Mouse (Mus musculus) stomach, embryonic 15.5 days (tissue): ENCODE data around the gene Pappa2. TPM values are rescaled to one million over a fixed set of nuclear protein-coding genes. Genes with fewer than 3 reads are reported as not detected.

Source experiments
- ATAC-seq: fragments of 200-750 bp; cut with Nextera tagmentation; 2 replicates; pipeline ENCODE4 v1.8.0; 2017; ENCODE audit warnings: low read depth, moderate number of reproducible peaks, moderate TSS enrichment; ENCODE audit not compliant: insufficient read depth, low FRiP score
- H3K27ac ChIP-seq: fragments of 300-500 bp; sonication (generic); 2 replicates; pipeline ENCODE4 v1.5.1; 2015; ENCODE audit warnings: mild to moderate bottlenecking, inconsistent platforms
- H3K27me3 ChIP-seq: fragments of 300-500 bp; sonication (generic); replicated peaks from 2 replicates; pipeline ENCODE4 v1.6.1; 2015; ENCODE audit warnings: inconsistent platforms
- H3K36me3 ChIP-seq: fragments of 300-500 bp; sonication (generic); 2 replicates; pipeline ENCODE4 v1.6.1; 2015; ENCODE audit warnings: inconsistent platforms
- H3K4me1 ChIP-seq: fragments of 300-500 bp; sonication (generic); 2 replicates; pipeline ENCODE4 v1.6.1; 2015; ENCODE audit warnings: inconsistent platforms
- H3K4me2 ChIP-seq: fragments of 300-500 bp; sonication (generic); 2 replicates; pipeline ENCODE4 v1.6.1; 2015; ENCODE audit warnings: mild to moderate bottlenecking, inconsistent platforms
- H3K4me3 ChIP-seq: fragments of 300-500 bp; sonication (generic); replicated peaks from 2 replicates; pipeline ENCODE4 v1.5.1; 2015; ENCODE audit warnings: inconsistent platforms
- H3K9ac ChIP-seq: fragments of 300-500 bp; sonication (generic); 2 replicates; pipeline ENCODE4 v1.6.1; 2015; ENCODE audit warnings: inconsistent platforms
- H3K9me3 ChIP-seq: fragments of 300-500 bp; sonication (generic); 2 replicates; pipeline ENCODE4 v1.6.1; 2016; ENCODE audit warnings: inconsistent platforms
- WGBS: fragments of 180-500 bp; shearing (Covaris S2); methylation state at CpG from one replicate; pipeline ENCODE4 v1.1.7; 2015; 5-methylcytosine and 5-hydroxymethylcytosine counted together
- polyA plus RNA-seq: library from polyadenylated mRNA; unstranded; fragments of >200 nt; fragmentation: Nextera tagmentation; extraction: Ambion mirVana; gene quantifications from 2 replicates; pipeline ENCODE4 v1.2.1, GENCODE M21; 2015

Gene Pappa2
- polyA plus RNA-seq, 1 experiment from 2014 or later: 0.71 TPM

- Histone ChIP-seq H3K9ac (no peak overlapping the region), H3K36me3 (no peaks in the 10 kb centered on the region), H3K4me2 (no peak overlapping the region), H3K4me3 (no peak overlapping the region), H3K9me3 (no peaks in the 10 kb centered on the region), H3K27ac (no peak overlapping the region), H3K4me1 (no peaks in the 10 kb centered on the region), H3K27me3 (no peaks in the 10 kb centered on the region)
- WGBS: 85% methylated on average over 5 of the region's 5 CpGs
- ATAC-seq: no peak
These were observed 239.3 kb downstream of the Pappa2 start for GRCm38 (mm10) chr1:158740949-158741348.

GRCm38 (mm10) chr1:158740161-158740766 lies 240.0 kb downstream of the Pappa2 start:
- H3K4me2 ChIP-seq: no peak overlapping the region
- no peak for ATAC-seq
- H3K36me3 ChIP-seq: no peaks in the 10 kb centered on the region
- no peak overlapping the region for H3K27ac ChIP-seq
- no peaks in the 10 kb centered on the region for H3K4me1 ChIP-seq
- H3K9ac ChIP-seq: no peak overlapping the region
- no peaks in the 10 kb centered on the region for H3K9me3 ChIP-seq
- H3K27me3 ChIP-seq: no peaks in the 10 kb centered on the region
- 64% methylated on average over 6 of the region's 6 CpGs for WGBS
- no peak overlapping the region for H3K4me3 ChIP-seq

GRCm38 (mm10) chr1:158739132-158739919 lies 241.0 kb downstream of the Pappa2 start:
- H3K4me2 ChIP-seq: no peak overlapping the region
- H3K36me3 ChIP-seq: no peaks in the 10 kb centered on the region
- ATAC-seq: no peak
- no peaks in the 10 kb centered on the region for H3K9me3 ChIP-seq
- 28% methylated on average over 5 of the region's 5 CpGs for WGBS
- no peak overlapping the region for H3K27ac ChIP-seq
- H3K4me3 ChIP-seq: no peak overlapping the region
- no peaks in the 10 kb centered on the region for H3K4me1 ChIP-seq
- H3K27me3 ChIP-seq: no peaks in the 10 kb centered on the region
- H3K9ac ChIP-seq: no peak overlapping the region

GRCm38 (mm10) chr1:158732868-158733496 lies 247.3 kb downstream of the Pappa2 start:
- 57% methylated on average over 4 of the region's 4 CpGs for WGBS
- no peak for ATAC-seq
- Histone ChIP-seq H3K27me3 (no peaks in the 10 kb centered on the region), H3K9ac (no peak overlapping the region), H3K4me1 (no peaks in the 10 kb centered on the region), H3K9me3 (no peaks in the 10 kb centered on the region), H3K36me3 (no peaks in the 10 kb centered on the region), H3K4me3 (no peak overlapping the region), H3K4me2 (no peak overlapping the region), H3K27ac (no peak overlapping the region)

- Histone ChIP-seq H3K27me3 (no peaks in the 10 kb centered on the region), H3K9me3 (no peaks in the 10 kb centered on the region), H3K4me2 (no peak overlapping the region), H3K4me1 (no peaks in the 10 kb centered on the region), H3K9ac (no peak overlapping the region), H3K4me3 (no peak overlapping the region), H3K27ac (no peak overlapping the region), H3K36me3 (no peaks in the 10 kb centered on the region)
- 41% methylated on average over 5 of the region's 5 CpGs for WGBS
- ATAC-seq: no peak
These were observed 266.8 kb downstream of the Pappa2 start for GRCm38 (mm10) chr1:158713301-158714095.

- Histone ChIP-seq H3K4me2 (no peak overlapping the region), H3K4me1 (no peaks in the 10 kb centered on the region), H3K36me3 (no peaks in the 10 kb centered on the region), H3K27ac (no peak overlapping the region), H3K9me3 (no peaks in the 10 kb centered on the region), H3K27me3 (no peaks in the 10 kb centered on the region), H3K4me3 (no peak overlapping the region), H3K9ac (no peak overlapping the region)
- no peak for ATAC-seq
- 60% methylated on average over 1 of the region's 1 CpGs for WGBS
These were observed 279.0 kb downstream of the Pappa2 start for GRCm38 (mm10) chr1:158701336-158701735.

GRCm38 (mm10) chr1:158700147-158700546 lies 280.1 kb downstream of the Pappa2 start:
- H3K4me3 ChIP-seq: no peak overlapping the region
- no peak overlapping the region for H3K4me2 ChIP-seq
- H3K27ac ChIP-seq: no peak overlapping the region
- H3K27me3 ChIP-seq: no peaks in the 10 kb centered on the region
- WGBS: 58% methylated on average over 2 of the region's 2 CpGs
- H3K9ac ChIP-seq: no peak overlapping the region
- H3K4me1 ChIP-seq: no peaks in the 10 kb centered on the region
- no peak for ATAC-seq
- H3K36me3 ChIP-seq: no peaks in the 10 kb centered on the region
- no peaks in the 10 kb centered on the region for H3K9me3 ChIP-seq

GRCm38 (mm10) chr1:158699276-158699675 lies 281.0 kb downstream of the Pappa2 start:
- Histone ChIP-seq H3K4me2 (no peak overlapping the region), H3K27me3 (no peaks in the 10 kb centered on the region), H3K36me3 (no peaks in the 10 kb centered on the region), H3K4me1 (no peaks in the 10 kb centered on the region), H3K9ac (no peak overlapping the region), H3K27ac (no peak overlapping the region), H3K9me3 (no peaks in the 10 kb centered on the region), H3K4me3 (no peak overlapping the region)
- no peak for ATAC-seq
- 70% methylated on average over 2 of the region's 2 CpGs for WGBS

- Histone ChIP-seq H3K27ac (no peak overlapping the region), H3K27me3 (no peaks in the 10 kb centered on the region), H3K4me1 (no peaks in the 10 kb centered on the region), H3K4me2 (no peak overlapping the region), H3K36me3 (no peaks in the 10 kb centered on the region), H3K9ac (no peak overlapping the region), H3K9me3 (no peaks in the 10 kb centered on the region), H3K4me3 (no peak overlapping the region)
- WGBS: 86% methylated on average over 10 of the region's 10 CpGs
- ATAC-seq: no peak
These were observed 282.3 kb downstream of the Pappa2 start for GRCm38 (mm10) chr1:158697859-158698569.

- ATAC-seq: no peak
- no peak overlapping the region for H3K4me3 ChIP-seq
- no peaks in the 10 kb centered on the region for H3K27me3 ChIP-seq
- H3K4me2 ChIP-seq: no peak overlapping the region
- H3K27ac ChIP-seq: no peak overlapping the region
- no peak overlapping the region for H3K9ac ChIP-seq
- WGBS: 46% methylated on average over 3 of the region's 3 CpGs
- no peaks in the 10 kb centered on the region for H3K36me3 ChIP-seq
- H3K4me1 ChIP-seq: no peaks in the 10 kb centered on the region
- H3K9me3 ChIP-seq: no peaks in the 10 kb centered on the region
These were observed 282.9 kb downstream of the Pappa2 start for GRCm38 (mm10) chr1:158697423-158697822.

- Histone ChIP-seq H3K9ac (no peak overlapping the region), H3K4me1 (no peaks in the 10 kb centered on the region), H3K9me3 (no peaks in the 10 kb centered on the region), H3K36me3 (no peaks in the 10 kb centered on the region), H3K4me3 (no peak overlapping the region), H3K4me2 (no peak overlapping the region), H3K27me3 (no peaks in the 10 kb centered on the region), H3K27ac (no peak overlapping the region)
- 44% methylated on average over 1 of the region's 1 CpGs for WGBS
- ATAC-seq: no peak
These were observed 292.6 kb downstream of the Pappa2 start for GRCm38 (mm10) chr1:158687726-158688125.
